Mouse (Mus musculus) megakaryocyte, adult 5-6 weeks (primary cell): ENCODE data around the gene Fam71f2. TPM values are rescaled to one million over a fixed set of nuclear protein-coding genes. Genes with fewer than 3 reads are reported as not detected.

Experiments
- ATAC-seq: 2 replicates; pipeline ENCODE4 v1.8.0; 2016; ENCODE audit warnings: mild to moderate bottlenecking, inconsistent platforms; ENCODE audit not compliant: poor library complexity, severe bottlenecking
- total RNA-seq, 2 experiments: library from RNA; stranded (forward) in 1 of 2; stranded (reverse) in 1 of 2; fragments of 153-499, 151-499 nt in 1 of 2; fragments of 221-1000, 200-1000 nt in 1 of 2; gene quantifications; 2 replicates each; pipeline versions ENCODE4 v1.2.3 to v1.2.4; 2015 to 2017

The Fam71f2 gene
- total RNA-seq (2015): not detected in 2 replicates
- not detected in 2 replicates for total RNA-seq (2017)

DNA sequence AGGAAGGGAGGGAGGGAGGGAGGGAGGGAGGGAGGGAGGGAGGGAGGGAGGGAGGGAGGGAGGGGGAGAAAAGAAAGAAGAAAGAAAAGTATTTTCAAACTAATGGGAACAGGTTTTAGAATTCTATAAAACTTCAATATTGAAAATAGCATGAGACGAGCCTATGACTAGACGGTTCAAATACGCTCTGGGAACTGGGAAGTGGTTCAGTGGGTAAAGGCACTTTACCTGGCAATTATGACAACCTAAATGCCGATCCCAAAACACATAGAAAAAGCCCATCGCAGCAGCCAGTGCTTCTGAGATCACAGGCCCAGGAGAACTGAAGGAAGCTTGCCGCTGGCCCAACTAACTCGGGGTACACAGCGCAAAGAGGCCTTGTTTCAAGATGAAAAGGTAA is at the start of gene Fam71f2:
Gene Fam71f2 (plus strand): TSS at position 301 of the 400 bp plus-strand sequence.
- ATAC-seq: no peak

DNA sequence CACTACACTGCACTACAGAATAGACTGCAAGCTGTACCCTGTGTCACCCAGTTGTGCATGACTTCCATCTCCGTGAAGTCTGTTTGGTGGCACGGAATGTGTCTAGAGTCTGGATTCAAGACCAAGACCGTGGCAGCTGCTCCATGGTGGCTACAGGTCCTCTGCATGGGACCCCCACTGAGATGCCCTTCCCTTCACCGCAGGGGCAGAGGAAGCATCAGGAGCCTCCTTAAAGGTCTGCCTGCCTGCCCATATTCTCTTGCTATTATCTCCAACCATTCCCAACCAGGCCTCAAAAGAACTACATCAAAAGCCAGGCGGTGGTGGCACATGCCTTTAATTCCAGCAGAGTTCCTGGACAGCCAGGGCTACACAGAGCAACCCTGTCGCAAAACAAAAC is 49.0 kb upstream of the Fam71f2 start:
- ATAC-seq: no peak

DNA sequence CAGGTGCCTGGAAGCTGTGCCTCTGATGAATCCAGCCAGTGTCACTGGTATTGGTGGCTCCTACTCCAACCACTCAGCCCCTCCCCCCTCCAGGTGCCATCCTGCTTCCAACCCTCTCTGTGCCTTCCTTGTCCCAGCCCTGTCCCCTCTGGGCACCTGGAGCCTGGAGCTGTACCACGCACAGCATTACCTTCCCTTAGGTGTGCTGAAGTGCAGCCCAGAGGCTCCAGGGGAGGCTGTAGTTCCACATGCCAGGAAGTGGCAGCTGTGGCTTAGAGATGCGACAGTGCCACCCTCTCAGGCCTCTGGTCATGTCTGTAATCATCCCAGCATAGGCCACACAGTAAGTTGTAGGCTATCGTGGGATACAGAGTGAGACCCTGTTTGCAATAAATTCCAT is 47.6 kb upstream of the Fam71f2 start:
- ATAC-seq: peak; percentile 31

DNA sequence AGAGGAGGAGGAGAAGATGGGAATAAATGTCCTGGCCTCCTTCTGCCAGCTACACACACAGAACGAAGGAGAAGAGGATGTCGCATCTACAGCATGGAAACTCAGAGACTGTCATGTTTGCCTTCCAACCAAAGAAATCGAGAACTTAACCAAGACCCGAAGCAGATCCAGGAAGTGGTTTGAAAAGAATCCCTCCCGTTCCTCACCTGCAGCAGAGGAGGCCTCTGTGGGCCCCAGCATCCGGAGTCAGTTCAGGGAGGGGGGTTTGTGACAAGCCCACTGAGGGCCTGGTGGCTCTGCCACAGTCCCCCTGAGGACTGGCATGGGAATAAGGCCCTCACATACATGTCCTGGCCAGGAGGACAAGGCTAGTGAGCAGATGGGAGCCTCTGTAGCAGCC is 47.1 kb upstream of the Fam71f2 start:
- ATAC-seq: peak; percentile 69

DNA sequence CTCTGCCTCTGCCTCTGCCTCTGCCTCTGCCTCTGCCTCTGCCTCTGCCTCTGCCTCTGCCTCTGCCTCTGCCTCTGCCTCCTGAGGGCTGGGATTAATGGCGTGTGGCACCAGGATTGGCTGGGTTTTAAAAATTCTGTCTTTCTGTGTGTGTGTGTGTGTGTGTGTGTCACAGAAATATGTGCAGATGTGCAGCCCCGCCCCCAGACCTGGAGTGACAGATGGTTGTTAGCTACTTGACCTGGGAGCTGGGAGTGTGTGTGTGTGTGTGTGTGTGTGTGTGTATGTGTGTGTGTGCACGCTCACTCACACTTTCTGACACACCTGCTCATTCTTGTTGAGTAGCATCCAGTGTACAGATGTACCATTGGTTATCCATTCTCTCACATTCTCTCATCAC is 45.7 kb upstream of the Fam71f2 start:
- no peak for ATAC-seq

DNA sequence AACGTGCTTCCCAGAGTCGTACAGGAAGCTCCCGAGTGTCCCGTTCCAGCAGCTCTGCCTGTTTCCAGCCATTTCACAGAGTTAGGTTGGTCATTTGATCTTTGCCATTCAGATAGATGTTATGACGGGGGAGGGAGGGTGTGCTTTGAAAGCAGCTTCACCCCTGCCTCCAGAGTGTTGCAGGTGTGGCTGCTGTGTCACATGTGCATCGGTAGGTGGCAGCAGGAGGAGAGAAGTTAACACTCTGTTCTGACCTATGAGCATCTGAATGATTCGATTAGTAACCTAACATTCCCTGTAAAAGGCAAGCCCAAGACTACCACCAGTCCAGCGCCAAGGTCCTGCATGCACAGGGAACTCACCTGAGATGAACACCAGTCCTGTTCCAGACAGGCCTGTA is 45.1 kb upstream of the Fam71f2 start:
- ATAC-seq: peak; percentile 57

DNA sequence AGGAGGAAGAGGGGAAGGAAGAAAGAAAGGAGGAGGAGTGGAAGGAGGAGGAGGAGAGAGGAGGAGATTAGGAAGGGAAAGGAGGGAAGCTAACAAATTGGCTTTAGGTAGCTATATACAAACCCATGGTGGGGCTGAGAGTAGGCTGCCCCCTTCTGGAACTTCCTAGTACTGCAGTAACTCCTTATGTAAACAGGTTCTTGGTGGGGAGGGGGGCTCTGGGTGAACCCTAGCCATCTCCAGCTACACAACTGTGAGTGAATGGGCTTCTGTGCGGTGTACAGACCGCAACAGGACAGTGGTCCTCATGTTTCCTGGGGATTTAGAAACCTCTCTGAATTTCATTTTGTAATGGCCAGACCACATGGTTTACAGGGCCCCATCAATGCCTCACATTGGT is 38.6 kb upstream of the Fam71f2 start:
- ATAC-seq: peak; percentile 45; the same call in 1 of the 2 replicates

DNA sequence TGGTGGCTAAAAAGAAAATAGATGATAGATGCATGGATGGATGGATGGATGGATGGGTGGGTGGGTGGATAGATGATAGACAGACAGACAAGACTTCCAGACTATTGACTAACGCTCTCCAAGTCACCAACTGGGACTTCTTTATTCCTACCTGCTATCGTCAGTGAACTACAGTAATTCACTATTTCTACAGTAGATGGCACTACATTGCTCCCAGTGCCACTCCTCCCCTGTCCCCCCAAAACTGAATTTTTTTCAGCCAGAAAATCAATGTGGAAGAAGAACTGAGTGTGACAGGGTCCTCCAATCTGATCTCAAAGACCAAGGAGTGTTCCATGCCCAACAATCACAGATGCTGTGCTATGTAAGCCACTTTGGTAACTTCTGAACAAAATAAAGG is 37.7 kb upstream of the Fam71f2 start:
- no peak for ATAC-seq

DNA sequence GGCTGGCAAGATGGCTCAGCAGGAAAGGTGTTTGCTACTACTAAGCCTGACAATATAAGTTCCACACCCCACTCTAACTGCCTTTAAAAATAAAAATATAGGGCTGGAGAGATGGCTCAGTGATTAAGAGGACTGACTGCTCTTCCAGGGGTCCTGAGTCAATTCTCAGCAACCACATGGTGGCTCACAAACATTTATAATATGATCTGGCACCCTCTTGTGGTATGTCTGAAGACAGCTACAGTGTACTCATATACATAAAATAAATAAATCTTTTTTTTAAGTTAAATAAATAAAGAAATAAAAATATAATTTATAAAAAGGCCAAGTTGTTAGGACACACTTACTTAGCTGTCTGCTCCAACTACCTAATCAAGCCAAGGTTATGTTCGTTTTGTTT is 37.1 kb upstream of the Fam71f2 start:
- ATAC-seq: no peak

DNA sequence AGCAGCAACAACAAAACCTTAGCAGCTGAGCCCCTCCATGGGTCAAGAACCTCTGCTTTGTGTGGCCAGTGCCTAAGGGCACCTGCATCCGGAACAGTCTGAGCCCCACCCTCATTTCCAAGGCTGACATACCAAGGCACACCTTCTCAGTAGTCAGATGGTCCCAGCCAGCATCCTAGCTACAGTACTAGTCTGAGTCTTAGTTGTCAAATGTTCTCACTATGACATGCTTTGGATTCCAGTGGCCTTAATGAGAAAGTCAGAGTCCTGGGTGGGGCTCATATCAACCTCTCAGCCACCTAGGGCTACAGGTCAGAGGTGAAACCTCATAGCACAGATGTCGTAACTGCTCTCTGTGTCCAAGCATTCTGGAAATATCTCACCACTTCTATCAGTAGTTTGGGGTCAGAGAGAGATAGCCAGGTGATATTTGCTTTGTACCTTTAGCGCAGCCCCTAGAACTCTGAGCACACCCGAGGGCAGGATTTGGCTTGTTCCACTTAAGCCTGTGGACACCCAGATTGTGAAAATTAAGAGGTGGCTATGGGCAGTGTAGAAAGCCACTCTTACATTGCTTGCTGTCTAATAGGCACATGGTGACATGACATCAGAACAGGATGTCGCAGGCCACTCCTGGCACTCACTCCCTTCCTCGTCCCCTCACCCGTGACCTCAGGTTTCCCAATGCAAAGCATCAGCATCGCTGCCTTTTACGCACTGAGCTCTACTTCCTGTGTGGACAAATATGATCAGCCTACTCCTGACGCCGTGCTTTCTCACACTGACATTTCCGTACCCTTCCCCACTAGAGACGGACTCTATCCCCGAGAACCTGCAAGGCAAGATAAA is 33.9 kb upstream of the Fam71f2 start:
- peak; percentile 93 for ATAC-seq

DNA sequence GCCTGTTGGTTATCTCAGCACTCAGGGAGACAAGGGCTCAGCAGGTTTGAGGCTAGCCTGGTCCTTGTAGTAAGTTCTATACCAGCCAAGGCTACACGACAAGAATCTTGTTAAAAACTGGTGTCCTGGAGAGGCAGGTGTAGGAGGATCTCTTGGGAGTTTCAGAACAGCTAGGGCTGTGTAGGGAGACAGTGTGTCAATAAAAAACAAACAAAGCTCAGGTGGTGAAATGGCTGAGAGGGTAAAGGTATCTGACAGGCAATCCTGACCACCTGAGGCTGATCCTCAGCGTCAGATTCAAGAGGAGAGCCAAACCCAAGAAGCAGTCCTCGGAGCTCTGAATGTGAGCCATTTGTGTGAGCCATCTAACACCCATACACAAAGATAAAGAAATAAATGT is 33.2 kb upstream of the Fam71f2 start:
- ATAC-seq: no peak

DNA sequence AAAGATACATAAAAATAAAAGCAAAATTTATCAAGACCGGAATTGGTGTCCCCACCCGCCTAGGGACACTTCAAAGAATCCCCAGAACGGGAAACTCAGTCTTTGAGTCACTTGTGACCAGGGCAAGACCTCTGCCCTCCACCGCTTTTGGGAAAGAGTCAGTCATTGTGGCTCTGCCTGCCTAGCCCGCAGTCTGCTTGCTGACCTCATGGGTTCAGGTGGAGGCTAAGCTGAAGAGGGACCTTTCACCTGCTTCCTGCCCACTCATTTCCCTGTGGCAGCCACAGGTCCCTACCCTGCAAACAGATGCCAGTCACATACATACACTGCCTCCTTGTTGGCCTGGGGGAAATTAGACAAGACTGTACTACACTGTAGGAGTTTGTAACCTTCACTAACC is 32.8 kb upstream of the Fam71f2 start:
- ATAC-seq: no peak

DNA sequence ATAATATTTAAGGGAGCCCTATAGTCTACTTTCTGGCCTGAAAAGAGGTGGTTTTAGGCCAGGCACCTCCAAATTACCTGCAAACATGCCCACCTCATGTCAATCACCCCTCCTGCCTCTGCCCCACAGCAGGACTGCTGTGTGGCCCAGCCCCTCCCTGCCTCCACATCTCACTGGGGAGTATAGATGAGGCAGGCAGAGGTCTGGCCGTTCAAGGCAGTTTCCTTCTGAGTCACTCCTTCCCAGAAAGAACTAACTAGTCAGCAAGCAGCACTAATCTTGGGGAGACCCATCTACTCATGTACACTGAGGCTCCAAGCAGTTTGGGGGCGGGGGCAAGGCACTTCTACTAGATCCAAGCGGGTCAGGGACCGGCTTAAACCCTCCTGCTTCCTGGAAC is 32.3 kb upstream of the Fam71f2 start:
- no peak for ATAC-seq

DNA sequence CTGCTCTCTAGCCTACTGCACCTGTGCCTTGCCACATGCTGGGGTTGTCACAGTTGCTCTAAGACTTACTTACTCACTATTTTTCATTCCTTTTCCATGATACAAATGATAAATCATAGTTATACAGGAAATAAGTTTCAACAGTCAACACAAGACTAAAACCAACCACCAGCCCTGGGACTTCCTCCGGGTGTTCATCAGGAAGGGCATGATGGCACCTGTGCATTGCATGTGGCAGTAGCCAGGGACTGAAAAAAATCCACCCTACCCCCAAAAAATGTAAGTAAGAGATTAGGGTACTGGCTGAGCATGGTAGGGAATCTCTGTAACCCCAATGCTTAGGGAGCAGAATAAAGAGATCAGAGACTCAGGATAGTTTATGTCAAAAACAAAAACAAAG is 20.0 kb upstream of the Fam71f2 start:
- no peak for ATAC-seq

DNA sequence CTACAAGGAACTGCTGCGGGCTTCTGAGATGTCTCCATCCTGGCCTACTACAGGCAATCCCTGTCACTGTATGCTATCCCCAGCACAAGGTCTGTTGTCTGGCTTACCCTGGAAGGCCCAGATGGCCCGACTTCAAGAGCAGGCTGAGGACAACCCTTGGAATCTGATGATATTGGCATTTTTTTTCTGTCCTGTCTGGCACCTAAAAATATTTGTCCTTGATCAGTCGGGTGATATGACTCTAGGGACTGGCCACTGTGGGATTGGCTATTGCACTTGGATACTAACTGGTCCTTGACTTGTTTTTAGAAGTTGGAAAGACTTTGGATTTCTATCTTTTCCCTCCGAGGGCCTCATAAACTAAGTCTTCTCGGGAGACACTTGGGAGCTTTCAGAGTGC is 17.6 kb upstream of the Fam71f2 start:
- ATAC-seq: no peak

DNA sequence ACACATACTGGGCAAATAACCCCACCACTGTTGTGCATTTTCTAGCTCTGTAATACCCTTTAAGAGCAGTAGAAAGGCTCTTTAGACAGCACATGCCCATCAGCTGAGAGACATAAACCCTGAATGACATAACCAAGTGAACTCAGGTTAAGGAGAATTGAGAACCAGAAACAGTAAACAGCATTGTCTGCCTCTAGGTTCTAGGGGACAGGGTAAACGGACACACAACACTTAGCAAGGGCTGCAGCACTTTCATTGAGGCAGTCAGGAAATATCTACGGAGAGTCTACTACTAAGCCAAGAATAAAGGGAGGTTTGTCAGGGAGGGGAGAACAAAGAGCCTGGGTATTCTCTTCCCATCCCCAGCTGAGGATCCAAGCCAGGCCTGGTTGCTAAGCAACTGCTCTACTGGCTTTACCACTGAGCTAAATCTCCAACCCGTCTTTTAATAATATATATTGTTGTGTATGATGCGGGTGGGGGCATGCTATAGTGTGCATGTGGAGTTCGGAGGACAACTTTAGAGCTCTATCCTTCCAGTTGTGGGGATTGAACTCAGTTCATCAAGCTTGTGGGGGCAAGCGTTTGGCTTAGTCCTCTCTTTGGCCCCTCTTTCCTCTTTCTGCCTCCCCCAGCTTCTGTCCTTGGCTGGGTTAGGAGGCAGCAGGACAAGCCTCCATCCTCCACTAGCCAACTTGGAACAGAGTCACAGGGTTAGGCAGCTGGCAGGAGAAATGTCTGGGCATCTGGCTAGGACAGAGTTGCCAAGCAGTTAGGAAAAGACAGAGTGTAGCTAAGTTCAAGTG is 15.5 kb upstream of the Fam71f2 start:
- ATAC-seq: no peak

DNA sequence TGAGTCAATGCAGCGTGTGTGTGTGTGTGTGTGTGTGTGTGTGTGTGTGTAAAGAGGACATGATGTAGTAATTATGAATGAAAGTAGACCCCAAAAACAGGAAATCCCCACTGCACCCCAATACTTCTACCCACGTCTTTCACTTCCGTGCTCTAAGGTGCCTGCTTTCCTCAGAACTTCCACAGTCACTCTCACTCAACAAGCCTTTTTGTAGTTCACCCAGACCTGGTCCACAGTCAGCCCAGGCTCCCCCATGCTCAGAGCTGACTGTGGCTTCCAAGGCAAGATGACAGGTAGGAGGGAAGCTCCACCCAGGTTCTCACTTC is 15.0 kb upstream of the Fam71f2 start:
- no peak for ATAC-seq

DNA sequence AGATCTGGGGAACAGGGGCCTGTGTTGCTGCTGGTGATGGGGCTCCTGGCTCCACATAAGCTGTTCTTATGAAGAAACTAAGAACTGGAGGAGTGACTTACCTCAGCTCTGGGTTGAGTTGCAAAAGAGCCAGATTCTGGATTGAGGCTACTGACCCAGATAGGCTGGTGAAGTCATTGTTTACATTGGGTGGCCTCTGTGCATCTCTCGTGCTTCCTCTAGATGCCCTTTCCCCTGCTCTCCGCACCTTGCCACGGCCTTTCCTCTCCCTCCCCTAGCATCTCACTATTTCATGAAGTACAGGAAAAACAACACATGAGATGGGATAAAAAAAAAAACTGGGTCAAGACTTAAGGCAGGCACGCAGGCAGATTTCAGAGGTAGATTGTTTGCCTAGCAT is 12.5 kb upstream of the Fam71f2 start:
- no peak for ATAC-seq

DNA sequence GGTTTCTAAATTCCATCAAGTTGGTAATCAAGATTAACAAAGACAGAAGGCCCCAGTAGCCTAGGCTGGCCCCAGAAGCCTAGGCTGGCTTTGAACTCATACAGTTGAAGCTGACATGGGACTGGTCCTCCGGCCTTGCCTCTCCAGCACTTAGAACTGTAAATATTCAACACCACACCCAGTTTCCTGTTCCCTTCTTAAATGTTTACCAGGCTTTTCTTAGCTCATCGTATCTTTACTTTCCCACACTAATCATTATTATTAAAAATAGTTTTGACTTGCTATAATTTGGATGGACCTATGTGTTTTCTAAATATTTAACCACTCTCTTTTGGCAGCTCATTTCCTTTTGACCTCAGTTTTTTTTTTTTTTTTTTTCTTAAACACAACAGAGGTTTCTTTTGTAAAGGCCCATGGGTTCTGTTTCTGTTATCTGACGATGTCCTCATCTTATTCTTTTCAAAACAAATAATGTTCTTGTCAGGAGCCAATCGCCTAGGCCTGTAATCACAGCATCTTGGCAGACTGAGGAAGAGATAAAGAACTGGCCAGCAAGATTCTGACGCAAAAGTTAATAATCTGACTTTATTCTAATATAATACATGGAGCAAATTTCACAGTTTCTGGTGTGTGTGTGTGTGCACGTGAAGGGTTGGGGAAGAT is 10.3 kb upstream of the Fam71f2 start:
- no peak for ATAC-seq

DNA sequence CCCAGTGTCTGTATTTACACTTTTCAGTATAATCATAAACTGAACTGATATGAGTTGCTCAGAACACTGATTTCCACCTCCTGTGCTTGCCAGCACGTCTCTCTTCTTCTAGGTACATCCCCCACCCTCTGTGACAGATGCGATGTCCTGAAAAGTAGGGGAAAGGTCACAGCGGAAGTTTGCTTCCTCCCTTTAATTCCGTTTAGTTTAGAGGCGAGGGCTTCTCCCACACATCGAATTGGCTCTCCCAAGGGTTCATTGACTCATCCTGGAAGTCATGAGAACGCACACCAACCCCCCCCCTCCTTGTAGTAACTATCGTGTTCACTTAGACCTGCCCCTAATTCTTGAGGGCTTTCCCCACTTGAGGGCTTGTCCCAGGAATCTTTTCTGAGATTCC is 8.4 kb upstream of the Fam71f2 start:
- ATAC-seq: no peak

DNA sequence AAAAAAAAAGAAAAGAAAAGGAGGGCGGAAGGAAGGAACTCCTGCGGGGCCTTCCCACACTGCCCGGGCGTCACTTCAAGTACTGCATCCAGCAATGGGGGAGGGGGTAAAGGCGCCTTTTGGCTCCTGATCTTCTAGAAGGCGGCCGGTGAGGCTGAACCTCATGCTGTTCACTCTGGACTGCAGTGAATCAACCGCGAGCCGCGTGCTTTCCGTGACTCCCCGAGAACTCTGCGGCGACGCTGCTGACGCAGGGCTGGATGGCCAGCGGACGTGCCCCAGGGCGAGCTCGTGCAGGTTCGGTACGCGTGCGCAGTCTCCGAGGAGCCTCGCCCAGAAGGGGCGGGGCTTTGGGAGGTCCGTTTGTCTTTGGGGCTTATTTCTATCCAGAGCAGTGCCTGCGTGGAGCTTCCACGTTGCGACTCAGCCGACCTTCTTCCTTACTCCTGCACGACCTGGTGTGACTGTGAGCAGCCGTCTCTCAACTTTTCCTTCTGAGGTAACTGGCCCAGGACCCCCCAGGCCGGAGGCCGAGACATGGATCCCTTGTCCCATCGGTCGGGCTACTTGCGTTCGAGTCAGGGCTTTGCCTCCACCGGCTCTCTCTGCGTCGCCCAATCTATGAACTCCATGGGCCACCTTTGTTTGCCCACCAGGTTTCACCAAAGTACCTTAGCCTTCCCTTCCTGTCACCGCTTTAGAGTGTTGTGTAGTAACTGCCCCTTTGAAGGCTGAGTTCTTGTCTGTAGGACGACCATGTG is 6.9 kb upstream of the Fam71f2 start, which contains the start of gene Hilpda:
Gene Hilpda (plus strand): TSS at position 177 of the 761 bp plus-strand sequence.
- ATAC-seq: peak; percentile 99
